Mouse (Mus musculus): ENCODE measurements around the gene Phlda3. TPM values are rescaled to one million over a fixed set of nuclear protein-coding genes. Genes with fewer than 3 reads are reported as not detected.

Phlda3 gene
- total RNA-seq, 2 experiments from 2014 or later: 1.0 TPM; not detected in 1

GRCm38 (mm10) chr1:135755913-135756312 lies 10.0 kb upstream of the Phlda3 start:
- ATAC-seq (replicated peaks; ENCODE audit: poor library complexity, severe bottlenecking): no peak

GRCm38 (mm10) chr1:135757287-135757686 lies 8.6 kb upstream of the Phlda3 start:
- ATAC-seq (replicated peaks; ENCODE audit: poor library complexity, severe bottlenecking): no peak

DNA sequence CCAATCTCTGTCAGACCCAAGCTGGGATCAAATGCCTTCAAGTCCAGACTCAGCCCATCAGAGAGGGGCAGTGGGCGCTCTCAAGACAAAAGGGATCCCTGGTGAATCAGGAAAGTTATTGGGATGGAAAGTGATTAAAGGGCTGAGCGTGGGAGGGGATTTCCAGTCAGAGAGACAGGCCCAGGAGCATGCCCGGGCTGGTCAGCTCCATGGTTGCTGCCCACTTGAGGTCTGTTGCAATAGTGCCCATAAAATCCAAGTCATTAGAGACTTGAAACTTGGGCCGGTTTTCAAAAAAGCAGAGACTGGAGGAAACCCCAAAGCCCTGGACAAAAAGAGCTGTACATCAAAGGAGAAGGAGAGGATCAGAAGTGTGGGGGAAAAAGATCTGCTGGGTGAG lies 6.2 kb upstream of the Phlda3 start:
- no peak for ATAC-seq (replicated peaks; ENCODE audit: poor library complexity, severe bottlenecking)

- ATAC-seq (replicated peaks; ENCODE audit: poor library complexity, severe bottlenecking): no peak
Measured at GRCm38 (mm10) chr1:135760216-135760615, 5.7 kb upstream of the Phlda3 start.

- ATAC-seq (replicated peaks; ENCODE audit: poor library complexity, severe bottlenecking): no peak
Measured at GRCm38 (mm10) chr1:135761728-135762127, 4.2 kb upstream of the Phlda3 start.

DNA sequence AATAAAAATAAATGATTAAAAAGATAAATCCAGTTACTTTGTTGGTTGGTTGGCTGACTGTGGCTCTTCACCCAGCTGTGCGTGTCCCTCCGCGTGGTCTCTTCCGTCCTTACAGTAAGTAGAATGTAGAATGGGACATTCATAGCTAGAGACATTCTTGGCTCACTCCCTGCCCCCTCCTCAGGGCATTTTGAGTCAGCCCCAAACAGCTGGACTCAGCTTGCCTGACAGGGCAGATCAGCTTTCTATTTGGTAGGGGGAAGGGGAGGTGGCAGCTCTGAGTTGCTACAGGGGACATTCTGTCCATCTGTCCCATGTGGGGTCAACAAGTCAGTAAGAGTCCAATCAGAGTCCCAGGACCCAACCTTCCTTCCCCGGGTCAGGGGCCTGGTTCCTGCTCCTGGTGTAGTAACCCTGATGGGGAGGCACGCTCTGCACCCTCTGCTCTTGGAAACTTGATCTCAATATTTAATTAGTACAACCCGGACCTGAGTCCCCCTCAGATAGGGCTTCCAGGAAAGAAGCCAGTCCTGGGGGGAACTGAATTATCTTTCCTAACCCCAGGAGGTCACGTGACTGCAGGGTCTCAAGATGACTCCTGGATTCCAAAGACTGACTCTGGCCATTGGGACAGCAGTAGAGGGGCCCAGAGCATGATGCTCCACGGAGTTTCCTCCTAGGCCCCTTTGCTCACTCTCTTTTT lies 2.3 kb upstream of the Phlda3 start:
- ATAC-seq (replicated peaks; ENCODE audit: poor library complexity, severe bottlenecking): no peak

GRCm38 (mm10) chr1:135764206-135764528 lies 1.8 kb upstream of the Phlda3 start:
- ATAC-seq (replicated peaks; ENCODE audit: poor library complexity, severe bottlenecking): no peak

DNA sequence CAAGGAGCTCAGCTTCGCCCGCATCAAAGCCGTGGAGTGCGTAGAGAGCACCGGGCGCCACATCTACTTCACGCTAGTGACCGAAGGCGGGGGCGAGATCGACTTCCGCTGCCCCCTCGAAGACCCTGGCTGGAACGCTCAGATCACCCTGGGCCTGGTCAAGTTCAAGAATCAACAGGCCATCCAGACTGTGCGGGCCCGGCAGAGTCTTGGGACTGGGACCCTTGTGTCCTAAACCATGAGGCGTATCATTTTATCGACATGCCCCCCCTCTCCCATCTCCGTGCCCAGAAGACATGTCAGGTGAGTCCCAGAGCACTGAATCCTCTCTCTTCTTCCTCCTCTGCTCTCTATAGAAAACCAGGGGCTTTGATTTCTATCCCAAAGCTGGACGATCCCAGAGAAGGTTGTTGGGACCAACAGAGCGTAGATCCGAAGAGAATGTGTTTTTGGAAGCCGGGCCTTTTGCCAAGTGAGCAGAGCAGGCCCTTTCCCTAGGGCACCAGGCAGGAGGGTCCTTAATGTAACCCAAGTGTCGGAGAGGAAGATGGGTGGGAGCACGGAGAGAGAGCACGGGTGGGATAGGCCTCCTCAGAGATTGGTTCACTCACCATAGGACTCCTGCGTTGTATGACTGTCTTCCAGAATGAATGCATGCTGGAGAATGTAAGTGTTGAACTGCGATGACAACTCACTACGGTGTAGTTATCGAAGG lies 830 bp downstream of the Phlda3 start:
- ATAC-seq (replicated peaks; ENCODE audit: poor library complexity, severe bottlenecking): no peak

DNA sequence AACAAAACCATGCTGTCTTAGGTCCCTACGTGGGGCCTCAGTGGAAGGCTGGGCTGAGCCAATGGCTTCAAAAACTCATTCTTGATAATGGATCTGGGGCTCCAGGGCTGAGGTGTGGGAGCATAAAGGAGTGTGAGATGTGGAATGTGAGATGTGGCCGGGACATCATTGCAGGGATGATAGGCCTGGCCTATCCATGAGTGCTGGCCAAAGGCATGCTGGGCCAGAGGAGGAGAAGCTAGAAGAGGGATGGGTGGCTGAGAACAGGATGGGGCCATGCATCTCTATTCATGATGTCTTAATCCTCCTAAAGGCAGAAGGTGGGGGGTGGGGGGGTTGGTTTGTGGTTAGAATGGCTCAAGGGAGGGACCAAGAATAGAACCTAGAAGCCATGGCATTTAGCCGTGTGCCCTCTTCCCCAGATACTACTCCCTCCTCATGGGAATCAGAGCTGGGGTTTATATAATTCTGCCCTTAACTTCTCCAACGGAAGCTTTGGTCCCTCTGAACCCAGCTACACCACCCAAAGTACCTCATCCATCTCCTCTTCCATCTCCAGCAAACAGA lies 1.5 kb downstream of the Phlda3 start:
- no peak for ATAC-seq (replicated peaks; ENCODE audit: poor library complexity, severe bottlenecking)

GRCm38 (mm10) chr1:135768400-135768799 lies 2.5 kb downstream of the Phlda3 start:
- no peak for ATAC-seq (replicated peaks; ENCODE audit: poor library complexity, severe bottlenecking)

DNA sequence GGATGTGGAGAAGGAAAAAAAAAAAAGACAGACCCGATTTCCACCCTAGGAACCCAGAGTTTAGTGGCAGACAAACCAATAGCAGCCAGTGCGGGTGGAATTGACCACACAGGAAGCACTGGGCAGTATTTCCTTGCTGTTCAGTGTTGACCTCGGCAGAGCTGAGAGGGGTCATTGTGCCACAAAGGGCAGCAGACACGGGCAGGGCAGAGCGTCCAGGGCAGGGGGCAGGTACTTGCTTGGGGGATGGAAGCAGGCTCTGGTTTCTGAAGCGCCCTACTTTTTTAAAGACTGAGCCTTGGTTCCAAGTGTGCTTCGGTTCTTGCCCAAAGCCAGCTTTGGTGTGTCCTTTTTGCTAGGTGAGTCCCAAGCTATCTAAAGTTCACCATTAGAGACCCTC lies 4.3 kb downstream of the Phlda3 start:
- ATAC-seq (replicated peaks; ENCODE audit: poor library complexity, severe bottlenecking): no peak

DNA sequence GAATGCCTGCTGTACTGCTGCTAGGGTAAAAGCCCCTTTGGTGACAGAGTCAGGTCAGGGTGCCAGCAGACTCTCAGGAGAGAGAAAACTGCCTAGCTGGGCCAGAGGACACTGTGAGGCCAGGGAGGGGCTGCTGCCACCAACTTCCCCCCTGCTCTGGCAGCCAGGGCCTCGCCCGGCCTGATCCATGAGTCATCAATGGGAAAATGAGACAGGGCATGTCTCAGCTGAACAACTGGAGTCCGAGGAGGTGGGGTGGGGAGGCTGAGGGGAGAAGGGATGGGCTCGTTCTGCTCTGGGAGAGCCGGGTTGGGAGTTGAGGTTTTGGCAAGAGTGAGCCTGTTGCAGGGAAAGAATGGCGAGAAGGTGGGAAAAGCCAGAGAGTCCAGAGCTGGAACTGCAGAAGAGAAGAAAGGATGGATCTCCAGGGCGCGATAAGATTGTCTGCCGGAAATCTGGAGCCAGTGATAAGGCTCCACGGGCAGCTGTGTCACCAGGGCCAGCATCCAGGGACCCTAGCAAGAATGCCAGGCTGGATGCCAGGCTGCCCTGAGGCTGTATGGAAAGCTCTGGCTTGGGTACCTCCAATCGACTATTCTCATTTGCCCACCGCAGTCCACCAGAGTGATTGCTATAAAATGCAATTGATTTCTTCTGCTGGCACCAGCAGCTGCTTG lies 5.1 kb downstream of the Phlda3 start:
- peak; percentile 27 for ATAC-seq (replicated peaks; ENCODE audit: poor library complexity, severe bottlenecking)

DNA sequence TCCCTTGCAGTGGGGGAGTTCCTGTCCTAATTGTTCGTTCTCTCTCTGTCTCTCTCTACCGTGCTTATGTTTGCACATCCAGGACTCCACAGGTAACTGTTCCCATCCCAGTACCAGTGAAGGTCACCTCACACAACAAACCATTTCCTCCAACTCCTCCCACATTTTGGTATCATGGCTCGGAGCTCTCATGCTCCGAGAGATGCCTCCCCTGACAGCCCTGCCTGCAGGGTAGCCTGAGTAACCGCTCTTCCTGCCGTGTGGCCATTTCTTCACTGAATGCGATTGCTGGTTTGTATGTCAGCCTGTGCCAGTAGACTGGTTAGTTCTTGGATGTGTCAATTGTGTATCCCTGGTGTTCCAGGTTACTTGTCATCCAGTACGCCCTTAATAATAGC lies 5.7 kb downstream of the Phlda3 start:
- ATAC-seq (replicated peaks; ENCODE audit: poor library complexity, severe bottlenecking): no peak

GRCm38 (mm10) chr1:135776596-135776995 lies 10.7 kb downstream of the Phlda3 start:
- no peak for ATAC-seq (replicated peaks; ENCODE audit: poor library complexity, severe bottlenecking)

DNA sequence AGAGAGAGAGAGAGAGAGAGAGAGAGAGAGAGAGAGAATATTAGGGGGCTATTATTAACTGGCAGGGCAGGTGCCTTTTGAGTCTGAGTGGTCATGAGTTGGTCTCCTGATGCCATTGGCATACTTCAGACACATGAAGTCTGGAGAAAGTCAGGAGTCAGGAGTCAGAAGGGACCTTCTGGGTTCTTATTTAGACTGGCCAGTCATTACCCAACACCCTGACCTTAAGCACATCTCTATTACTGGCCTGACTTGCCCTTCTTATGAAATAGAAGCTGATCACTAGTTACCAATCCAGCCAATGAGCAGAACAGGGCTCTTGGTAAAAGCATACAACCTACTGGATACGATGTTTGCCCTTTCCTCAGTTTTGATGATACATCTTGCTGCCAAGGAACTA lies 11.1 kb downstream of the Phlda3 start:
- no peak for ATAC-seq (replicated peaks; ENCODE audit: poor library complexity, severe bottlenecking)

DNA sequence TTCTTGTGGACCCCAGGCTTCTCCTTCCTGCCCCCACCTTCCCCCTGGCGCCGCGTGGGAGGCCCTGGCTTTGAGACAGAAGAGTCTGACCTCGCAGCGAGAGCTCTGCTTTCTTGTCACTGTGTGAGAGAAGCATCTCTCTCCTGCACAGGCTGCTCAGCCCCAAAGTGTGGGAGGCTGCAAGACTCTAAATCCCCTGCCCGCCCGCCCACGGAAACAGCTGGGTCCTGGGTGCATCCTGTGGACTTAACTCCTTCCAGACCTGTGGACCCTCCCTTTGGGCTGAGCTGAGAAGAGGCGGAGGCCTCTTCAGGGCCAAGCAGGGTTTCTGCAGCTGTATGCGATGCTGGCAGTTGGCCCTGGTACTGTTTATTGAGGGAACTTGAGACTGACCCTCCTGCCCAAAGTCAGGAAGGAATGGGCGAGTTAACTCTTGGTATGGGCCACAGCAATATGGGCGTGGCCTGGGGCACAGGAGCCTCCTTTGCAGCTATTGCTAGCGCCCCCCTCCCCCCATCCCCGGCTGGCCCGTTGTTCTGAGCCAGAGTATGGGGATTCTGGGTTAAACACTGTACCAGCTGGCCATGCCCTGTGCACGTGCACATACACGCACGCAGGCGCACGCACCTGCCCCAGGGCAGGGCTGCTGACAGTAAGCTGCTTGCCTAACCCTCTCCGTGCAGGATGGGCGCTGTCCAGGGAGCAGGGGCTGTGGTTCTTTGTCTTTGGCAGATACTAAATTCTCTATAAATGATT lies 13.0 kb downstream of the Phlda3 start, which contains the start of gene Tnni1:
Tnni1 (plus strand) TSS at position 655 of the 756 bp plus-strand sequence.
- ATAC-seq (replicated peaks; ENCODE audit: poor library complexity, severe bottlenecking): peak; percentile 45

DNA sequence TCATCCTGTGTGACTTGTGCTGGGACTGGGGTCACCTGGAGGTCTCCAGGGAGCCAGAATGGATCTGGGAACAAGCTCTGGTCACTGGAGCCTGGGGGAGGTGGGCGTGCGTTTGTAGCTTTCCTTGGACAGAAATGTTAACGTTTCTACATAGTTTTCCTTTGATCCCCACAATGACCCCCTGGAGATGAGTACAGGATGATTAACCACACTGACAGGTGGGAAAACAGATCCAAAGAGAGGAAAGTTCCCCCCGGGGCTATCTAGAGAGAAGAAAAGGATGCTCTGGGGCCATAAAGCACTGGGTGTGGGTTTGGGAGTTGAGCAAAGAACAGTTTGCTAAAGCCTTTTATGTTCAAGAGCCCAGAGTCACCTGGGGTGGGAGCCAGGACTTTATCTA lies 14.7 kb downstream of the Phlda3 start:
- no peak for ATAC-seq (replicated peaks; ENCODE audit: poor library complexity, severe bottlenecking)

DNA sequence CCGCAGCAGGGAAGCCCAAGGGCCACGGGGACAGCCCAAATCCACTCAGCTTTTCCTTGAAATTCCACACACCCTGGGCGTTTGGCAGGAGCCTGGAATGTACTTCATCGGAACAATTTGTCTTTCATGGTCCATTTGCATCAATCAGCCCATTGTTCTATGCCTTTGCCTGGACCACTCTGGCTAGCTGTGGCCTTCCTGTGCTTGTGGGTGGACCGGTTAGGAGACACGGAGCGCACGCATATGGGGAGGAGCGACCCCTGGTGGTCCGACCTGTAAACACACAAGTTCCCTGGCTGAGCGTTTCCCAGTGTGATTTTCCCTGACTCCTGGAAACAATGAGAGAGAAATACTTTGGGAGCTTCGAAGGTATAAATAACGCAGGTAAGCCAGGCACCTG lies 15.3 kb downstream of the Phlda3 start:
- ATAC-seq (replicated peaks; ENCODE audit: poor library complexity, severe bottlenecking): peak; percentile 86

DNA sequence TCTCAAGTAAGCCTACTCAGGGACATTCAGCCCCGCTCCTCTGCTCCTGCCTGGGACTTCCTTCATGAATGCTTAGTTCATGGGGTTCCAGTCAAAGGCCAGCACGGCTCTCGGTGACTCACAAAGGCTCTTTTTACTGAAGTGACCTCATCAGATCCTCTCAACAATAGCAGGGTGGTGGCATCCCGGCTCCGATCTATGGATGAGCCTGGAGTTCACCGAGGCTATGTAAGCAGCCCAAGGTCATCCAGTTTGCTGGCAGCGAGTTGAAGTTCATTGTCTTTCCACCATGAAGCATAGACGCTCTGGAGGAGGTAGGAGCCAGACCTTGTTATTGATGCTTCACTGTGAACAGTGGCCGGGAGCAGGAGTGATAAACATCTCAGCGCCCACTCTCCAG lies 16.9 kb downstream of the Phlda3 start:
- no peak for ATAC-seq (replicated peaks; ENCODE audit: poor library complexity, severe bottlenecking)

- ATAC-seq (replicated peaks; ENCODE audit: poor library complexity, severe bottlenecking): peak; percentile 71
Measured at GRCm38 (mm10) chr1:135787799-135788198, 21.9 kb downstream of the Phlda3 start.
